7 mouse cellular contexts compared by ENCODE assay signal in the genomic region with DNA sequence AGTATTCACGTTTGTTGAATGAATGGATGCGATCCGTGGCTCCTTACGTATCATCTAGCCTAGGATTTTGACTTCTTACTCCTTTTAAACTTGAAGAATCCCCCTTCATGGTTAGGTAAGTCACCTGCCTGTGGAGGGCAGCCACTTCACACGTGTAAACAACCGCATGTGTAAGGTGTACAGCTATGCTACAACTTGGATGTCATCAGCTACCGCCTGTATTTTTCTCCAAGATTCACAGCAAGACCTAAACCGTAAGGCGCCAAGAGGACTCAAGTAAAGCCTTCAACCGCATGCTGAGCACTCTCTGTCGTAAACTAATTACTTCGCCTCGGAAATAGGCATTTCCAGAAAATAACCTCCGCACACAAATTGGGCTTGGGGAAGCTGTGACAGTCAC. TPM values are rescaled to one million over a fixed set of nuclear protein-coding genes. Genes with fewer than 3 reads are reported as not detected.
DNase-seq lines count a peak whose midpoint lies in the region; ATAC-seq and TF ChIP-seq lines count a peak whose summit lies in the region.

No protein-coding gene starts in this region.

- H3K9ac ChIP-seq in forebrain, embryonic 11.5 days (ENCODE audit: low read length), result peak overlapping the region; percentile 98
- H3K9ac ChIP-seq in liver, embryonic 12.5 days, result peak overlapping the region; percentile 89
- H3K9ac ChIP-seq in stomach, postnatal 0 days (ENCODE audit: low read length), result peak overlapping the region; percentile 91; the same call in 1 of the 2 replicates

- no peaks in the 10 kb centered on the region for H3K9me3 ChIP-seq in forebrain, embryonic 11.5 days (ENCODE audit: control insufficient read depth, low read length)
- H3K9me3 ChIP-seq in liver, embryonic 12.5 days (replicated peaks), result no peaks in the 10 kb centered on the region
- no peaks in the 10 kb centered on the region for H3K9me3 ChIP-seq in stomach, postnatal 0 days (ENCODE audit: control insufficient read depth, low read length)

- DNase-seq in lung, adult 2 months, result no peak
- no peak for DNase-seq in lung, postnatal 4 days
- peak; percentile 40 for DNase-seq in brain, adult 2 months (ENCODE audit: low read depth, low spot score)
- no peak for DNase-seq in forebrain, embryonic 11.5 days (ENCODE audit: low spot score)
- no peak for DNase-seq in stomach, postnatal 0 days (ENCODE audit: low spot score)
- DNase-seq in urinary bladder, adult 18-20 months (ENCODE audit: low spot score in 2 of 2), result no peak

- no peak for TF ChIP-seq POLR2A in lung, adult 2 months (IDR thresholded peaks at IDR 0.05; ENCODE audit: borderline replicate concordance, extremely low read depth, low read depth, low read length)

- H3K4me3 ChIP-seq in lung, adult 2 months (replicated peaks; ENCODE audit: extremely low read depth, low read depth, low read length), result peak overlapping the region; percentile 49
- H3K4me3 ChIP-seq in forebrain, embryonic 11.5 days (ENCODE audit: low read depth, low read length), result peak overlapping the region; percentile 98
- peak overlapping the region; percentile 92 for H3K4me3 ChIP-seq in liver, embryonic 12.5 days
- peak overlapping the region; percentile 96 for H3K4me3 ChIP-seq in stomach, postnatal 0 days (ENCODE audit: low read depth, low read length)

- H3K27ac ChIP-seq in forebrain, embryonic 11.5 days (ENCODE audit: low read depth, low read length), result no peak overlapping the region
- peak overlapping the region; percentile 86 for H3K27ac ChIP-seq in liver, embryonic 12.5 days
- H3K27ac ChIP-seq in stomach, postnatal 0 days (replicated peaks), result no peak overlapping the region; the same call in 1 of the 2 replicates

- peaks cover 13% of the 10 kb centered on the region for H3K4me1 ChIP-seq in lung, adult 2 months (ENCODE audit: control insufficient read depth, insufficient read depth, low read length)
- peaks cover 3% of the 10 kb centered on the region; the same call in 1 of the 2 replicates for H3K4me1 ChIP-seq in forebrain, embryonic 11.5 days (replicated peaks; ENCODE audit: control insufficient read depth, insufficient read depth, low read length)
- peaks cover 69% of the 10 kb centered on the region for H3K4me1 ChIP-seq in liver, embryonic 12.5 days
- H3K4me1 ChIP-seq in stomach, postnatal 0 days (replicated peaks; ENCODE audit: control insufficient read depth, insufficient read depth), result no peaks in the 10 kb centered on the region

- H3K4me2 ChIP-seq in forebrain, embryonic 11.5 days (ENCODE audit: low read depth, low read length, severe bottlenecking), result peak overlapping the region; percentile 63
- H3K4me2 ChIP-seq in liver, embryonic 12.5 days, result peak overlapping the region; percentile 93
- peak overlapping the region; percentile 95 for H3K4me2 ChIP-seq in stomach, postnatal 0 days (replicated peaks; ENCODE audit: low read depth)

- H3K27me3 ChIP-seq in forebrain, embryonic 11.5 days (ENCODE audit: control insufficient read depth, insufficient read depth, low read length), result peaks cover 4% of the 10 kb centered on the region; the same call in 1 of the 2 replicates
- 0 out of 2 replicates have a peak, but pooled peaks cover 14% of the 10 kb centered on the region for H3K27me3 ChIP-seq in liver, embryonic 12.5 days (replicated peaks)
- no peaks in the 10 kb centered on the region for H3K27me3 ChIP-seq in stomach, postnatal 0 days (ENCODE audit: control insufficient read depth, insufficient read depth, low read length)

- no peak for ATAC-seq in forebrain, embryonic 11.5 days (replicated peaks; ENCODE audit: low FRiP score)
- no peak for ATAC-seq in liver, embryonic 12.5 days
- no peak for ATAC-seq in stomach, postnatal 0 days (ENCODE audit: low FRiP score, low TSS enrichment)

- no peak for TF ChIP-seq EP300 in stomach, postnatal 0 days (optimal IDR thresholded peaks at IDR 0.05)

- 16% methylated on average over 14 of the region's 14 CpGs for WGBS in lung, adult 2 months
- WGBS in forebrain, embryonic 11.5 days, result 13% methylated on average over 14 of the region's 14 CpGs
- WGBS in liver, embryonic 12.5 days (ENCODE audit: insufficient replicate concordance), result 17% methylated on average over 14 of the region's 14 CpGs
- WGBS in stomach, postnatal 0 days, result 14% methylated on average over 14 of the region's 14 CpGs

- no peak for TF ChIP-seq CTCF in lung, adult 2 months (IDR thresholded peaks at IDR 0.05; ENCODE audit: insufficient read depth, low read length)
- TF ChIP-seq CTCF in stomach, postnatal 0 days (IDR thresholded peaks at IDR 0.05; ENCODE audit: low read depth), result no peak

- H3K36me3 ChIP-seq in forebrain, embryonic 11.5 days (ENCODE audit: control insufficient read depth, insufficient read depth, low read length), result no peaks in the 10 kb centered on the region
- peaks cover 19% of the 10 kb centered on the region for H3K36me3 ChIP-seq in liver, embryonic 12.5 days
- no peaks in the 10 kb centered on the region for H3K36me3 ChIP-seq in stomach, postnatal 0 days (ENCODE audit: control insufficient read depth, insufficient read depth, low read length)

RNA-seq across cellular contexts. Expression of a gene that starts 1.3 kb away (rescaled TPM):
- 7.8 and 9.2 TPM in 2 replicates for polyA plus RNA-seq in lung, adult 2 months (2012; rRNA removed)
- 43.2 and 47.5 TPM in 2 replicates for polyA plus RNA-seq in forebrain, embryonic 11.5 days (2014; fragmentation: Nextera tagmentation; extraction: Ambion mirVana)
- 27.2 and 29.8 TPM in 2 replicates for polyA plus RNA-seq in liver, embryonic 12.5 days (2016; fragmentation: Nextera tagmentation; extraction: Ambion mirVana)
- polyA plus RNA-seq in stomach, postnatal 0 days (2015; fragmentation: Nextera tagmentation; extraction: Ambion mirVana), result 20.8 and 24.1 TPM in 2 replicates

RNA-seq across cellular contexts. Expression of a gene that starts 12.5 kb away (rescaled TPM):
- polyA plus RNA-seq in lung, adult 2 months (2012; rRNA removed), result 0.14 TPM in 1 of 2 replicates, not detected in the other
- 15.9 and 21.6 TPM in 2 replicates for polyA plus RNA-seq in forebrain, embryonic 11.5 days (2014; fragmentation: Nextera tagmentation; extraction: Ambion mirVana)
- 477 and 480 TPM in 2 replicates for polyA plus RNA-seq in liver, embryonic 12.5 days (2016; fragmentation: Nextera tagmentation; extraction: Ambion mirVana)
- polyA plus RNA-seq in stomach, postnatal 0 days (2015; fragmentation: Nextera tagmentation; extraction: Ambion mirVana), result 0.47 TPM in 2 replicates

Comparison
In these comparisons a context has a peak if more than half of its experiments do, and no peak if none do; other contexts are left out.
1. RNA of a gene that starts 12.5 kb away (polyA plus RNA-seq): 477 to 480 TPM in liver, embryonic 12.5 days; 15.9 to 21.6 TPM in forebrain, embryonic 11.5 days, 0.47 TPM in stomach, postnatal 0 days and 0.14 TPM in lung, adult 2 months; every median in the first group is over 10 times any median in the second.
2. Peak in every context shown above with its lines, with median percentiles within 50 percentile points of each other: H3K4me3 ChIP-seq, H3K4me2 ChIP-seq and H3K9ac ChIP-seq.